Mouse (Mus musculus): ENCODE data around the gene Senp2. TPM values are rescaled to one million over a fixed set of nuclear protein-coding genes. Genes with fewer than 3 reads are reported as not detected.

The Senp2 gene
- polyA plus RNA-seq, 1 experiment from 2014 or later: 49.2 TPM

DNA sequence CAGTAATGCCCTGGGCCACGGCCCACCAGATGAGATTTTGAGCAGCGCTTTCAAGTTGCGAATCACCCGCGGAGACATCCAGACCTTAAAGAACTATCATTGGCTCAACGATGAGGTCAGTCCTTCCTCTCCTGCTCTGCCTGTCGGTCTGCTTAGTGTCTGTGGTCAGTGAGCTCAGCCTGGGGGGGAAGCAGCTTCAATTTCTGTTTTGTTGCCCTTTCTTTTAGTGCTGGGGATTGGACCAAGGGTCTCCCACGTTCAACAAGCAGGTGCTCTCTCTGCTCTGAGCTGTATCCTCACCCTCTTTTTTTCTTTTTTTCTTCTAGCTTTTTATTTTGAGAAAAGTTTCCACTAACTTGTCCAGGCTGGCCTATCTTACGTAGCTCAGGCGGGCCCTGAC is 29.3 kb downstream of the Senp2 start:
- no peak overlapping the region for H3K27ac ChIP-seq (replicated peaks)
- no peak overlapping the region for H3K9ac ChIP-seq (replicated peaks)
- no peak overlapping the region for H3K4me3 ChIP-seq
- no peaks in the 10 kb centered on the region for H3K27me3 ChIP-seq
- H3K36me3 ChIP-seq: peaks cover 51% of the 10 kb centered on the region
- no peak for ATAC-seq (replicated peaks)
- WGBS: 91% methylated on average over 10 of the region's 10 CpGs
- no peaks in the 10 kb centered on the region for H3K4me1 ChIP-seq
- no peak overlapping the region for H3K4me2 ChIP-seq (replicated peaks)
- H3K9me3 ChIP-seq: no peaks in the 10 kb centered on the region

DNA sequence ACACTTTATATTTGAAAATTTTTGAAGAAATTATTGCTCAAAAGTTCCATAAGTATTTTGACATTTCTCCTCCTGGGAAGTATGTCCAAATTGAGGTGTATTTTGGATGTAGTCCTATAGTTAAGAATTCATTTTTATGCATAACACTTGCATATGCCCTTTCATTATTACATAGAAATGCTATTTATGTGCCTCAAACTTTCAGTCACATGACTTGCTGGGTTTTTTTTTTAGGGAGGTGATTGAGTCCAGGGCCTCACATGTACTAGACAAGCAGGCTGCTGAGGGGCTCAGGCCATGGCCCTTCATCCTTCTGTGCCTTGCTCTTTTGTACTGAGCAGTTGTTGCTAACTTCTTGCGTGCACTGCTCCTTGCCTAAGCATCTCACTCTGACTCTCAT is 30.7 kb downstream of the Senp2 start:
- Histone ChIP-seq H3K27ac (replicated peaks) (no peak overlapping the region), H3K4me2 (replicated peaks) (no peak overlapping the region), H3K36me3 (peaks cover 65% of the 10 kb centered on the region), H3K4me1 (no peaks in the 10 kb centered on the region), H3K4me3 (no peak overlapping the region), H3K27me3 (no peaks in the 10 kb centered on the region), H3K9ac (replicated peaks) (no peak overlapping the region), H3K9me3 (no peaks in the 10 kb centered on the region)
- ATAC-seq (replicated peaks): no peak
- WGBS: 95% methylated on average over 1 of the region's 1 CpGs

DNA sequence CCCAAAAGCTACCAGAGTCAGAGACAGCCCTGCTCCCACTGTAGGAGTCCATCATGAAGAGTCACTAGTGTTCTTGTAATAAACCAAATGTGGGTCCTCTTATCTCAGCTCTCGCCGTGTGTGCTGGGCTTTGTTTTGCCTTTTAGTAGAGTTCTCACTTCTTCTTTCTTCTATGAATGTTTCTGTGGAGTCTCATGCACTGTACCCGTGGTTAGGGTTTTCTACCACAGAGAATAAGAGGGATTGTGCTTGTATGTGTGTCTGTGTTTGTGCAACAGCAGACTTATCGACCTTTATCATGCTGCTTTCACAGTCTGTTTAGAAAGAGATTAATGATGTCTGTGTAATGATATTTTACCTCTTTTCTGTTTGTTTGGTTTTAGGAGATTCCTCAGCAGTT is 34.5 kb downstream of the Senp2 start:
- peaks cover 58% of the 10 kb centered on the region for H3K36me3 ChIP-seq
- no peak overlapping the region for H3K4me2 ChIP-seq (replicated peaks)
- no peaks in the 10 kb centered on the region for H3K9me3 ChIP-seq
- no peak overlapping the region for H3K9ac ChIP-seq (replicated peaks)
- no peaks in the 10 kb centered on the region for H3K4me1 ChIP-seq
- H3K27ac ChIP-seq (replicated peaks): no peak overlapping the region
- no peaks in the 10 kb centered on the region for H3K27me3 ChIP-seq
- 92% methylated on average over 4 of the region's 4 CpGs for WGBS
- no peak for ATAC-seq (replicated peaks)
- H3K4me3 ChIP-seq: no peak overlapping the region

DNA sequence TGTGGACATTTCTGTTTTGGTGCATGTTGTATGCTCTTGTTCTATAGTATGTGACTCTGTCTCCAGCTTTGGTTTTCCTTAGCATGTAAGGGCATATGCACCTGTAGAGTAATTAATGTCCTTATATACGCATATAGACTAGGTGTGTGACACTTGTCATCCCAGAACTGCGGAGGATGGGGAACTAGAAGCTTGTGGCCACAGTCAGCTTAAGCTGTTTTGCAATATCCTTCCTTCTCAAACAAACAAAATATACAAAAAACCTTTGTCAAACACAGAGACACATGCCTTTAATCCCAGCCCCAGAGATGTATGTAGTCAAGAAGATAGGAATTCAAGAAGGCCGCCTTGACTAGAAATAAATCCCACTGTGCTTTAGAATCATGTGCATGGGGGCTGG is 36.6 kb downstream of the Senp2 start:
- Histone ChIP-seq H3K4me1 (no peaks in the 10 kb centered on the region), H3K9ac (replicated peaks) (no peak overlapping the region), H3K27me3 (no peaks in the 10 kb centered on the region), H3K27ac (replicated peaks) (no peak overlapping the region), H3K4me3 (no peak overlapping the region), H3K36me3 (peaks cover 46% of the 10 kb centered on the region), H3K9me3 (no peaks in the 10 kb centered on the region), H3K4me2 (replicated peaks) (no peak overlapping the region)
- ATAC-seq (replicated peaks): no peak
- WGBS: 97% methylated on average over 3 of the region's 3 CpGs

DNA sequence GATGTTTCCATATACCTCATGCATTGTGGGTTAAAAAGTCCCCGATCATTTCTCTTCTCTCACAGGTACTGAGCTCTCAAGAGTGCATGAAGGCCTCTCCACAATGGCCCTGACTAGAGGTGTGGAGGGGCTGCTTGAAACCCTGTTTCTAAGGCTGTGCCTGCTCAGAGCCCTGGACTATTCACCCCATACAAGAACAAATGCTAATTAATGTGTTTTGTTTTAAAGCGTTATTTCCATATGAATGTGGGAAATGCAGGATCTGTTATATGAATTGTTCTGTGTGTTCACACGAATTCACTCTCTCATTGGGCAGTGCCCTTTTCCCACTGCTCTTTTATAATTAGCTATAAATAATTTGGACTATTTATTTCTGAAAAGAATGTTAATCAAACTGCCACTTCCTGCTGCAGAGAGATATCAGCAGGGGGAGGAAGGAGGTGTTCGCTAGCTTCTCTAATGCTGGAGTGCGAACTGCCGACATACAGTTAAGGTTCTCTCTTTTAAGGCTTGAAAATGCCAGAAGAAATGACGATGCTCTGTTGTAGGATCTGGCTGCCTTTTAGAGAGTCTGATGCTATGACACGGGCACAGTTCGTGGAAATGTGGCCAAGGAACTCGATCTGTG is 37.6 kb downstream of the Senp2 start:
- Histone ChIP-seq H3K4me1 (no peaks in the 10 kb centered on the region), H3K36me3 (peaks cover 40% of the 10 kb centered on the region), H3K27ac (replicated peaks) (peak overlapping the region; percentile 31; the same call in 1 of the 2 replicates), H3K4me2 (replicated peaks) (no peak overlapping the region), H3K9ac (replicated peaks) (no peak overlapping the region), H3K9me3 (no peaks in the 10 kb centered on the region), H3K4me3 (no peak overlapping the region), H3K27me3 (no peaks in the 10 kb centered on the region)
- ATAC-seq (replicated peaks): no peak
- WGBS: 48% methylated on average over 10 of the region's 10 CpGs

DNA sequence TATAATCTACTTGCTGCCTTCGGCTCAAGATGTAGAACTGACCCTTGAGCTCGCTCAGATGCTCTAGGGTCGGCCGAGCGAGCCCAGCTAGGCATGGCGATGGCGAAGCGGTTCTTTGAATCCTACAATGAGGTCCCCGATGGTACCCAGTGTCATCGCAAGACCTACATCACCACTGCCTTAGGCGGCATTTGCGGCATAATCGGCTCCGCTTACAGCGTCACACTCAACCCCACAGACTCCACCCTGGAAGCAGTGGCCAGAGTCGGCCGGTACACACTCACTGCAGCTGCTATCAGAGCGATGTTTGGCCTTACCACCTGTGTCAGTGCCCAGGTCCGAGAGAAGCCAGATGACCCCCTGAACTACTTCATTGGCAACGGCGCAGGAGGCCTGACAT is 44.1 kb downstream of the Senp2 start:
- H3K4me2 ChIP-seq (replicated peaks): no peak overlapping the region
- H3K4me3 ChIP-seq: no peak overlapping the region
- no peaks in the 10 kb centered on the region for H3K4me1 ChIP-seq
- H3K27me3 ChIP-seq: no peaks in the 10 kb centered on the region
- WGBS: 94% methylated on average over 21 of the region's 21 CpGs
- no peaks in the 10 kb centered on the region; the same call in 1 of the 2 replicates for H3K36me3 ChIP-seq
- no peak overlapping the region for H3K27ac ChIP-seq (replicated peaks)
- H3K9ac ChIP-seq (replicated peaks): no peak overlapping the region
- no peaks in the 10 kb centered on the region for H3K9me3 ChIP-seq
- ATAC-seq (replicated peaks): no peak

DNA sequence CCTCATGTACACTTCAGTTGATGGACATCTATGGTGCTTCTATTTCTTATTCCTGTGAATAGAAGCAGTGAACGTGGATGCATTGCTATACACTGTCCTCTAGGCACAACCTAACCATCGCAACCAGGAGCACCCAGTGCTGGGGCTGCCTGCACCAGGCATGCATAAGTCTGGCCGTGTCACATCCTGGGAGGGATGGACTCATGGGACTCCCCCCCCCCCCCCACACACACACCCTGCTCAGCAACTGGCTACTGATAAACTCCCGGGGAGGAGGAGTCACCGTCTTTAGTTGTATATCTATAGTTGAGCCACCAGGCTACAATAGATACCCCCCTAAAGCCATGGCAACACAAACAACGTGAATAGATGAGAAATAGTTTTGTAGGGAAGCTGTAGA is 48.2 kb downstream of the Senp2 start:
- Histone ChIP-seq H3K4me2 (replicated peaks) (no peak overlapping the region), H3K27me3 (no peaks in the 10 kb centered on the region), H3K4me1 (no peaks in the 10 kb centered on the region), H3K36me3 (peaks cover 28% of the 10 kb centered on the region), H3K4me3 (no peak overlapping the region), H3K9ac (replicated peaks) (no peak overlapping the region), H3K9me3 (no peaks in the 10 kb centered on the region), H3K27ac (replicated peaks) (no peak overlapping the region)
- WGBS: 79% methylated on average over 6 of the region's 6 CpGs
- ATAC-seq (replicated peaks): peak; percentile 38; the same call in 1 of the 2 replicates

DNA sequence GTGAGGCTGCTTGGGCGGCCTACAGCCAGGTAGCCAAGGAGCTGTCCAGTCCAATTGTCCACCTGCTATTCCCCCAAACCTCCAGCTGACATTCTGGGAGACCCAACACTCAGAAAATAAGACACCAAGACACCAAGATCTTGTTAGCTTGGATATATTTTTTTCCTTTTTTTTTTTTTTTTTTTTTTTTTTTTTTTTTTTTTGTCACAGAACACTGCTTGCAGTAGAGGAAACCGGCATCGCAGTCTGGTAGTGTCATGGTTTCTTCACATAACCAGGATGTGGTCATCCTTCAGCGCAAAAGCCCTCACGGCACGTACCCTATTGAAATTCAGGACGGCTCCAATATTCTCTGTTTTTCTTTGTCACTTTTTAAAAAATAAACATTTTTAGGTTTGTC is 49.6 kb downstream of the Senp2 start:
- no peaks in the 10 kb centered on the region for H3K9me3 ChIP-seq
- no peak overlapping the region for H3K4me2 ChIP-seq (replicated peaks)
- H3K36me3 ChIP-seq: peaks cover 28% of the 10 kb centered on the region
- no peaks in the 10 kb centered on the region for H3K27me3 ChIP-seq
- no peak overlapping the region for H3K4me3 ChIP-seq
- no peak overlapping the region for H3K27ac ChIP-seq (replicated peaks)
- 95% methylated on average over 7 of the region's 7 CpGs for WGBS
- H3K9ac ChIP-seq (replicated peaks): no peak overlapping the region
- no peaks in the 10 kb centered on the region for H3K4me1 ChIP-seq
- ATAC-seq (replicated peaks): no peak

DNA sequence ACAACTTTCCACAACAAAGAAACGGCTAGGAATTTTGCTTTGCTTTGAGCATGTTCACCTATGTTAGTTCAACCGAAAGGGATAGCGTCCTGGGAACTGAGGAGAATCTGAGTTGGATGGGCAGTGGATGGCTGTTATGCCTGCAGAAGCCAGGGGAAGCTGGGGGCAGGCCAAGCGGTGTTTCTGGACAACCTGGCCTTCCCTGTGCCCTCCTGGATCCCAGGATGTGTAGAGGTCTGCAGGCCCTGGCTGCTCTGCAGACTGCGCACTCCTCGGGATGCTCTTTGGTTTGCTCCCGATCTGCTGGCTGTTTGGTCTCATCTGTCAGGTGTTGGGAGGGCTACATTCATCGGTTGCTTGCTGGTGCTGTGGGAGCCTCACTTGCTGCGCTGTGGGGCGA is 51.1 kb downstream of the Senp2 start:
- Histone ChIP-seq H3K27me3 (no peaks in the 10 kb centered on the region), H3K4me2 (replicated peaks) (no peak overlapping the region), H3K4me1 (no peaks in the 10 kb centered on the region), H3K9ac (replicated peaks) (no peak overlapping the region), H3K27ac (replicated peaks) (no peak overlapping the region), H3K36me3 (peaks cover 36% of the 10 kb centered on the region), H3K4me3 (no peak overlapping the region), H3K9me3 (no peaks in the 10 kb centered on the region)
- WGBS: 91% methylated on average over 10 of the region's 10 CpGs
- ATAC-seq (replicated peaks): no peak

DNA sequence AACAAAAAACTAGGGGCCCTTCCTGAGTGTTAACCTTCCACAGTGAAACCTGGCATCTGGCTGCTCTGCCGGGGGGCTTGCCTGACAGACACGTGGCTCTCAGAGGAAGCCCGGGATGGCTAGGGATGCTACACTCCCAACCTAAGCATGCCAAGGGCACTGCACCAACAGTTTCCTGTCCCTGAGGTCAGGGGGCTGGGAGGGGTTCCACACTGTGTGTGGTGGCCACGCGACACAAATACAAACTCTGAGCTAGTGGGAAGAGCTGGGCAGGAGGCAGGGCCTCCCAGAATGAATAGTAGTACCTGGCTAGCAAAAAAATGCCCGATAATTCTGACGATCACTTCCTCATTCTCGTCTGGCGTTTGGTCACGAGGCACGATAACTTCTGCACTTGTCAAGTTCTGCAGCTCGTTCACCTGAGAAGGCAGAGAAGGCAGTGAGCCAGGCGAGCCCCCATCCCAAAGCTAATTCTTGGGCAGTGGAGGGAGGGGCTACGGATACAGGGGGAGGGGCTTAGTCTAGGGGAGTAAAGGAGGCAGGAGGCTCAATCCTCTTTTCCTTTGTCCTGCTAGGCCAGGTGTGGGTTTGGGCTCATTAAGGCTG is 52.4 kb downstream of the Senp2 start:
- Histone ChIP-seq H3K36me3 (peaks cover 45% of the 10 kb centered on the region), H3K9me3 (no peaks in the 10 kb centered on the region)
- WGBS: 87% methylated on average over 14 of the region's 14 CpGs

DNA sequence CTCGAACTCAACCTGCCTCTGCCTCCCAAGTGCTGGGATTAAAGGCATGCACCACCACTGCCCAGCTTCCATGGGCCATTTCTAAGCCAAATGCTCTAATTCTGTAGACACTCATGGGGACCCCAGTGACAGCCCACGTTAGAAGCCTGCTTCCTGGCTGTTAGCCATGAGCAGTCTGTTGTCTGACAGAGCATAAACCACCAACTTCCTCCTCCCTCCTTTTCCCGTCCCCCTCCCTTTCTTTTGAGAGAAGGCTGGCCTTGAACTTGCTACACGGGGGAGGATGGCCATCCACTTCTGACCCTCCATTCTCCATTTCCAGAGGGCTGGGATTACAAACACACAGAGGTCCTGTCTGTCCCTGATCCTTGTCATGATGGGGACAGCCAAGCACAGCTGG is 53.0 kb downstream of the Senp2 start:
- no peaks in the 10 kb centered on the region for H3K27me3 ChIP-seq
- WGBS: 62% methylated on average over 4 of the region's 4 CpGs

More for the DNA sequence above, 52.4 kb downstream of the Senp2 start:
- Histone ChIP-seq H3K4me2 (replicated peaks) (no peak overlapping the region), H3K27me3 (no peaks in the 10 kb centered on the region), H3K4me3 (no peak overlapping the region), H3K27ac (replicated peaks) (no peak overlapping the region), H3K9ac (replicated peaks) (no peak overlapping the region), H3K4me1 (no peaks in the 10 kb centered on the region)
- ATAC-seq (replicated peaks): no peak

DNA sequence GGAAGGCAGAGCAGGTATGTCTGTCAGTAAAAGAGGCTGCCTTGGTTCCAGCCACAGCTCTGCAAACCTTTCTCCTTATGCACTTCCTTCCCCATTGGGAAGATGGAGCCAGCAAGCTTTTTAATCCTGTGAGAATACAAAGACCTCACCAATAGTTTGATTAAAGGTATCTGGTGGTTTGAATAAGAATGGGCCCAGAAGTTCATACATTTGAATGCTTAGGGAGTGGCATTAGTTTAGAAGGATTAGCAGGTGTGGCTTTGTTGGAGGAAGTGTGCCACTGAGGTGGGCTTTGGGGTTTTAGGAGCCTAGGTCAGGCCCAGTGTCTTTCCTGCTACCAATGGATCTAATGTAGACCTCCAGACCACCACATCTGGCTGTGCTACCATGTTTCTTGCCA is 56.3 kb downstream of the Senp2 start:
- Histone ChIP-seq H3K4me1 (no peaks in the 10 kb centered on the region), H3K27me3 (no peaks in the 10 kb centered on the region), H3K9ac (replicated peaks) (no peak overlapping the region), H3K27ac (replicated peaks) (no peak overlapping the region), H3K9me3 (no peaks in the 10 kb centered on the region), H3K36me3 (peaks cover 63% of the 10 kb centered on the region), H3K4me2 (replicated peaks) (no peak overlapping the region), H3K4me3 (no peak overlapping the region)
- no peak for ATAC-seq (replicated peaks)

More for the DNA sequence above, 53.0 kb downstream of the Senp2 start:
- Histone ChIP-seq H3K9me3 (no peaks in the 10 kb centered on the region), H3K4me1 (no peaks in the 10 kb centered on the region), H3K27ac (replicated peaks) (no peak overlapping the region), H3K4me3 (no peak overlapping the region), H3K4me2 (replicated peaks) (no peak overlapping the region), H3K9ac (replicated peaks) (no peak overlapping the region), H3K36me3 (peaks cover 49% of the 10 kb centered on the region)
- ATAC-seq (replicated peaks): no peak

DNA sequence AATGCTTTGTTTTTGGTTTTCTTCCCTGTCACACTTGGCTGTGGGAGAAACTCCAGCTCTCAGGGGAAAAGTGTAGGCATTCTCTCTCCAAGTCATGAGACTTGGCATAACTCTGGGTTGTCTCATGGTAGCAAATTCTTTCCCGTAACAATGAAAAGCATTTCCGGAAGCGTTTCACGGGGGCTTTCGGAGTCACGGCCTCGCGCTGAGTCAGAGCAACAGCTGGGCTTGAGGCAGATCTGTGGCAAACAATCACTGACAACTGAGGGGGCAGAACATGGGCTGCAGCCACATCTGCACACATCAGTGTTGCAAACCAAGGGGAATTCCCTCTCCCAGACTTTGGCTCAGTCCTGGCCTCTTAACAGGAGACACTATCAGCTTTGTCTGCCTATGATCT is 58.1 kb downstream of the Senp2 start:
- H3K9ac ChIP-seq (replicated peaks): no peak overlapping the region
- H3K36me3 ChIP-seq: peaks cover 51% of the 10 kb centered on the region
- no peak overlapping the region for H3K27ac ChIP-seq (replicated peaks)
- no peaks in the 10 kb centered on the region for H3K27me3 ChIP-seq
- no peak overlapping the region for H3K4me3 ChIP-seq
- no peaks in the 10 kb centered on the region for H3K4me1 ChIP-seq
- 91% methylated on average over 8 of the region's 8 CpGs for WGBS
- ATAC-seq (replicated peaks): no peak
- no peaks in the 10 kb centered on the region for H3K9me3 ChIP-seq
- H3K4me2 ChIP-seq (replicated peaks): no peak overlapping the region
